Mouse (Mus musculus) stomach, postnatal 0 days (tissue): ENCODE measurements around the gene Dennd4b. TPM values are rescaled to one million over a fixed set of nuclear protein-coding genes. Genes with fewer than 3 reads are reported as not detected.
A peak's percentile ranks its signal among the peaks of the same experiment; 100 is the strongest.

Experiments
- ATAC-seq: fragments of 200-750 bp; cut with Nextera tagmentation; 2 replicates; pipeline ENCODE4 v1.8.0; 2017; ENCODE audit not compliant: low FRiP score, low TSS enrichment
- DNase-seq: peaks from one replicate; pipeline ENCODE4 v3.0.0-alpha.2; 2016; ENCODE audit warnings: low spot score
- H3K27ac ChIP-seq: fragments of 300-500 bp; sonication (generic); replicated peaks from 2 replicates; pipeline ENCODE4 v1.5.1; 2014; ENCODE audit warnings: mild to moderate bottlenecking, control low read depth
- H3K27me3 ChIP-seq: fragments of 300-500 bp; sonication (generic); 2 replicates; pipeline ENCODE4 v1.6.1; 2014; ENCODE audit warnings: low read length; ENCODE audit not compliant: control insufficient read depth, insufficient read depth
- H3K36me3 ChIP-seq: fragments of 300-500 bp; sonication (generic); 2 replicates; pipeline ENCODE4 v1.6.1; 2014; ENCODE audit warnings: low read length, mixed read lengths; ENCODE audit not compliant: control insufficient read depth, insufficient read depth
- H3K4me1 ChIP-seq: fragments of 300-500 bp; sonication (generic); replicated peaks from 2 replicates; pipeline ENCODE4 v1.6.1; 2014; ENCODE audit warnings: antibody characterized with exemption; ENCODE audit not compliant: control insufficient read depth, insufficient read depth
- H3K4me2 ChIP-seq: fragments of 300-500 bp; sonication (generic); replicated peaks from 2 replicates; pipeline ENCODE4 v1.6.1; 2014; ENCODE audit warnings: low read depth, mild to moderate bottlenecking, control low read depth, moderate library complexity
- H3K4me3 ChIP-seq: fragments of 300-500 bp; sonication (generic); 2 replicates; pipeline ENCODE4 v1.5.1; 2014; ENCODE audit warnings: low read depth, low read length, control low read depth
- H3K9ac ChIP-seq: fragments of 300-500 bp; sonication (generic); 2 replicates; pipeline ENCODE4 v1.6.1; 2014; ENCODE audit warnings: mild to moderate bottlenecking, low read length, control low read depth, mixed read lengths
- H3K9me3 ChIP-seq: fragments of 300-500 bp; sonication (generic); 2 replicates; pipeline ENCODE4 v1.6.1; 2016; ENCODE audit warnings: low read length; ENCODE audit not compliant: control insufficient read depth
- CTCF ChIP-seq: IDR thresholded peaks from 2 replicates; pipeline ENCODE4 v1.5.1; 2016; ENCODE audit warnings: antibody characterized with exemption, low read depth, mild to moderate bottlenecking, moderate library complexity
- EP300 ChIP-seq: optimal IDR thresholded peaks from 2 replicates; pipeline ENCODE3; 2016; ENCODE audit warnings: antibody characterized with exemption
- WGBS: fragments of 180-500 bp; shearing (Covaris S2); extraction: QIAGEN DNeasy Blood & Tissue Kit; methylation state at CpG from one replicate; pipeline ENCODE4 v1.1.7; 2014; 5-methylcytosine and 5-hydroxymethylcytosine counted together
- microRNA-seq: library from miRNA; unstranded; fragments of <30 nt; microRNA quantifications from one replicate; pipeline ENCODE4, GENCODE M21; 2016
- polyA plus RNA-seq: library from polyadenylated mRNA; unstranded; fragments of >200 nt; fragmentation: Nextera tagmentation; extraction: Ambion mirVana; gene quantifications from 2 replicates; pipeline ENCODE4 v1.2.1, GENCODE M21; 2015

The Dennd4b gene
- polyA plus RNA-seq, 1 experiment from 2014 or later = 0.95 TPM

DNA sequence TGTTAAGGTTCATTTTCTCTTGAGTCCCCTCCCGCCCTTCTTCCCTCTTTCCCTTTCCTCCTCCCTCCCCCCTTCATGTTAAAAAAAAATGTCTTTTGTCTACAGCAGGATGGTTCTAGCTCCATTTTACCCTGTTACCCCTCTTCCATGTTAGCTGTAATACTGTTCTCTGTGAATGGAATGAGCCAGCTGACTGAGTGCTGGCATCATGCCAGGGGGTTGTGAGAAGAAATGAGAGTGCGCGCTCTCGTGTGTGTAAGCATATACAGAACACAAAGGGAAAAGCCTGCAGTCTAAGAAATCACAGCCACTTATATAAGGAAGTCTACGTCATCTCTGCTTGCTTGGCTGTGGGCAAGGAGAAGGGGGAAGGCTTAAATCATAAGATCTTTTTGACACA is 58.1 kb downstream of the Dennd4b start:
- H3K4me3 ChIP-seq = no peak overlapping the region
- ATAC-seq = peak; percentile 96
- H3K4me2 ChIP-seq = no peak overlapping the region
- no peaks in the 10 kb centered on the region for H3K36me3 ChIP-seq
- 3% methylated on average over 5 of the region's 5 CpGs for WGBS
- peak; percentile 85 for DNase-seq
- H3K9me3 ChIP-seq = no peaks in the 10 kb centered on the region
- no peaks in the 10 kb centered on the region for H3K27me3 ChIP-seq
- H3K9ac ChIP-seq = no peak overlapping the region
- H3K4me1 ChIP-seq = no peaks in the 10 kb centered on the region
- H3K27ac ChIP-seq = 0 out of 2 replicates have a peak overlapping the region, but pooled peaks have one; percentile 8
- TF ChIP-seq CTCF = no peak
- no peak for TF ChIP-seq EP300

Small RNAs within 50 kb of the gene (microRNA-seq; reads per million reads assigned to microRNA genes)
- gene Mir7012 = not detected

Other genes starting within 250 kb of the Dennd4b start
- gene 4933434E20Rik, start 213.5 kb upstream of the Dennd4b start, polyA plus RNA-seq = 109 and 115 TPM in 2 replicates
- 75.2 and 80.4 TPM in 2 replicates for gene Ubap2l, start 212.6 kb upstream of the Dennd4b start, polyA plus RNA-seq
- gene Tpm3, start 192.5 kb upstream of the Dennd4b start, polyA plus RNA-seq = 327 TPM in 2 replicates
- gene Nup210l, start 161.1 kb upstream of the Dennd4b start, polyA plus RNA-seq = 0.05 and 0.06 TPM in 2 replicates
- 1,661 and 1,706 TPM in 2 replicates for gene Rps27, start 51.5 kb upstream of the Dennd4b start, polyA plus RNA-seq
- gene Rab13, start 51.5 kb upstream of the Dennd4b start, polyA plus RNA-seq = 17.8 and 18.2 TPM in 2 replicates
- 131 TPM in 2 replicates for gene Jtb, start 33.6 kb upstream of the Dennd4b start, polyA plus RNA-seq
- gene Creb3l4, start 21.7 kb upstream of the Dennd4b start, polyA plus RNA-seq = 41.9 TPM in 2 replicates
- 95.4 and 102 TPM in 2 replicates for gene Slc39a1, start 17.0 kb upstream of the Dennd4b start, polyA plus RNA-seq
- 8.9 and 11.8 TPM in 2 replicates for gene Crtc2, start 11.0 kb upstream of the Dennd4b start, polyA plus RNA-seq
- 4.0 and 4.8 TPM in 2 replicates for gene Gatad2b, start 28.0 kb downstream of the Dennd4b start, polyA plus RNA-seq
- 4.7 and 5.3 TPM in 2 replicates for gene Slc27a3, start 124.8 kb downstream of the Dennd4b start, polyA plus RNA-seq
- 9.2 and 9.7 TPM in 2 replicates for gene Ints3, start 168.4 kb downstream of the Dennd4b start, polyA plus RNA-seq
- gene Npr1, start 200.7 kb downstream of the Dennd4b start, polyA plus RNA-seq = 3.0 and 3.6 TPM in 2 replicates
- gene Ilf2, start 210.9 kb downstream of the Dennd4b start, polyA plus RNA-seq = 55.9 and 57.6 TPM in 2 replicates
- 63.4 and 68.2 TPM in 2 replicates for gene Snapin, start 225.8 kb downstream of the Dennd4b start, polyA plus RNA-seq
- 72.2 and 74.2 TPM in 2 replicates for gene Chtop, start 244.3 kb downstream of the Dennd4b start, polyA plus RNA-seq
- 386 TPM in 2 replicates for gene S100a1, start 249.2 kb downstream of the Dennd4b start, polyA plus RNA-seq
- 66.7 and 73.6 TPM in 2 replicates for gene S100a13, start 249.2 kb downstream of the Dennd4b start, polyA plus RNA-seq